Mouse (Mus musculus) left cerebral cortex, postnatal 4 days (tissue): ENCODE data around the gene Bms1. TPM values are rescaled to one million over a fixed set of nuclear protein-coding genes. Genes with fewer than 3 reads are reported as not detected.

ENCODE experiments used
- DNase-seq: peaks from one replicate; pipeline ENCODE4 v3.0.0-alpha.2; 2022
- intact Hi-C: fragments of 180-260 bp; cut with DNase I; formaldehyde crosslinking; loops from one replicate; pipeline ENCODE4 v1.15.1; 2025
- total RNA-seq, 2 experiments: library from RNA; stranded (reverse); gene quantifications; 2 replicates each; pipeline ENCODE4 v1.2.3; 2021

Gene Bms1
- 10 to 100 TPM; 24.8 to 26.6 TPM for total RNA-seq

- DNase-seq: peak; percentile 97
Observed at GRCm38 (mm10) chr6:118419050-118419920, at the start of gene Bms1. Gene Bms1 (minus strand): TSS chr6:118419474.

GRCm38 (mm10) chr6:118462069-118462705 lies 42.9 kb upstream of the Bms1 start:
- intact Hi-C loops: no loop called here
- no peak for DNase-seq

More at GRCm38 (mm10) chr6:118419050-118419920, at the start of gene Bms1:
- intact Hi-C loops: no loop called here

- no peak for DNase-seq
- intact Hi-C loops: no loop called here
Observed at GRCm38 (mm10) chr6:118457726-118458125, 38.5 kb upstream of the Bms1 start.

GRCm38 (mm10) chr6:118455042-118455631 lies 35.9 kb upstream of the Bms1 start, which contains the start of gene Zfp248:
Gene Zfp248 (minus strand): TSS chr6:118455528.
- DNase-seq: peak; percentile 94
- intact Hi-C loops: no loop called here

- DNase-seq: no peak
- intact Hi-C loops: no loop called here
Observed at GRCm38 (mm10) chr6:118454452-118454851, 35.2 kb upstream of the Bms1 start.

- no peak for DNase-seq
- intact Hi-C loops: no loop called here
Observed at GRCm38 (mm10) chr6:118431502-118431901, 12.2 kb upstream of the Bms1 start.

GRCm38 (mm10) chr6:118426666-118427065 lies 7.4 kb upstream of the Bms1 start:
- no peak for DNase-seq
- intact Hi-C loops: no loop called here

GRCm38 (mm10) chr6:118410428-118410827 lies 8.8 kb downstream of the Bms1 start:
- intact Hi-C loops: no loop called here
- DNase-seq: no peak

GRCm38 (mm10) chr6:118408510-118408909 lies 10.8 kb downstream of the Bms1 start:
- no peak for DNase-seq
- intact Hi-C loops: loop anchor here (10.0 kb wide), 1 partner anchor 106 kb away; no protein-coding TSS in a partner anchor

- intact Hi-C loops: loop anchor here (10.0 kb wide), 1 partner anchor 108 kb away; no protein-coding TSS in a partner anchor
- no peak for DNase-seq
Observed at GRCm38 (mm10) chr6:118406421-118406820, 12.9 kb downstream of the Bms1 start.

- intact Hi-C loops: no loop called here
- DNase-seq: no peak
Observed at GRCm38 (mm10) chr6:118390746-118391145, 28.5 kb downstream of the Bms1 start.

- intact Hi-C loops: no loop called here
- DNase-seq: no peak
Observed at GRCm38 (mm10) chr6:118385962-118386361, 33.3 kb downstream of the Bms1 start.

GRCm38 (mm10) chr6:118381234-118381633 lies 38.0 kb downstream of the Bms1 start:
- no peak for DNase-seq
- intact Hi-C loops: no loop called here

- intact Hi-C loops: no loop called here
- no peak for DNase-seq
Observed at GRCm38 (mm10) chr6:118380630-118381029, 38.6 kb downstream of the Bms1 start.

GRCm38 (mm10) chr6:118379451-118380167 lies 39.7 kb downstream of the Bms1 start:
- intact Hi-C loops: loop anchor here (1.0 kb wide), 1 partner anchor 200 kb away; no protein-coding TSS in a partner anchor
- peak; percentile 92 for DNase-seq

- DNase-seq: peak; percentile 33
- intact Hi-C loops: no loop called here
Observed at GRCm38 (mm10) chr6:118377611-118378010, 41.7 kb downstream of the Bms1 start.

GRCm38 (mm10) chr6:118376023-118376422 lies 43.3 kb downstream of the Bms1 start:
- intact Hi-C loops: no loop called here
- DNase-seq: no peak

GRCm38 (mm10) chr6:118375457-118375856 lies 43.8 kb downstream of the Bms1 start:
- intact Hi-C loops: no loop called here
- DNase-seq: no peak

- no peak for DNase-seq
- intact Hi-C loops: no loop called here
Observed at GRCm38 (mm10) chr6:118375026-118375425, 44.2 kb downstream of the Bms1 start.

GRCm38 (mm10) chr6:118373294-118373693 lies 46.0 kb downstream of the Bms1 start:
- intact Hi-C loops: no loop called here
- DNase-seq: peak; percentile 77

- intact Hi-C loops: no loop called here
Observed at GRCm38 (mm10) chr6:118372794-118373193, 46.5 kb downstream of the Bms1 start.

More at GRCm38 (mm10) chr6:118372794-118373193, 46.5 kb downstream of the Bms1 start:
- no peak for DNase-seq
